Mouse (Mus musculus) lung, adult 2 months (tissue): ENCODE data around the gene Nup210l.

Experiments
- CTCF ChIP-seq: fragments of 200-500 bp; IDR thresholded peaks from 2 replicates; pipeline ENCODE4 v1.5.1; 2011; ENCODE audit warnings: mild to moderate bottlenecking, low read length, control low read depth; ENCODE audit not compliant: insufficient read depth
- POLR2A ChIP-seq: fragments of 200-500 bp; IDR thresholded peaks from 2 replicates; pipeline ENCODE4 v1.6.1; 2011; ENCODE audit warnings: low read depth, mild to moderate bottlenecking, control low read depth, low read length, borderline replicate concordance; ENCODE audit errors: extremely low read depth

- TF ChIP-seq POLR2A (no peak), CTCF (no peak)
Observed at GRCm38 (mm10) chr3:90190859-90191510, 87.1 kb downstream of the Nup210l start.
